Mouse (Mus musculus) frontal cortex, postnatal 14 days (tissue): ENCODE measurements at regions not wholly inside any gene's neighbourhood (a gene's known extent, or its start where the extent isn't known, plus 50 kb on each side); places are given as distances from the start of the nearest gene placed in this dataset.

Experiments
- DNase-seq, 2 experiments: peaks; one replicate each; pipeline ENCODE4 v3.0.0; 2022; ENCODE audit warnings: low spot score in 2 of 2

DNA sequence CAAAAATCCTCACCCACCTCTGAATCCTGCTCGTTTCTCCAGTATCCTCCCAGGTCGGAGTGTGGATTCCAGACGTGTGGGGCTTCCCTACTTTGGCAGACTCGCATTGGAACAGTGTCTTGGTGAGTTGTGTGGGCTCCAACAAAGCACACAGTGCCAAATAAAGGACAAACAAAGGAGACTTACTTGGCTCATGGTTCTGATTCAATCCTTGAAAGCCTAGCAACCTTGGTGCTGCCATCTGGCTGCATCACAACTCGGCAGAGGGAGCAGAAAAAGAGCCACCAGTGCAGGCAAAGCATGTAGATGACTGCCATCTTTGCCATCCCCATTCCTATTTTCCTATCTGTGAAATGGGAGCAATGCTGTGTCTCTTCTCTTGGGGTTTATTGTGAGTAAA, 64.0 kb downstream of the Il9r start:
- DNase-seq, result no peak

DNA sequence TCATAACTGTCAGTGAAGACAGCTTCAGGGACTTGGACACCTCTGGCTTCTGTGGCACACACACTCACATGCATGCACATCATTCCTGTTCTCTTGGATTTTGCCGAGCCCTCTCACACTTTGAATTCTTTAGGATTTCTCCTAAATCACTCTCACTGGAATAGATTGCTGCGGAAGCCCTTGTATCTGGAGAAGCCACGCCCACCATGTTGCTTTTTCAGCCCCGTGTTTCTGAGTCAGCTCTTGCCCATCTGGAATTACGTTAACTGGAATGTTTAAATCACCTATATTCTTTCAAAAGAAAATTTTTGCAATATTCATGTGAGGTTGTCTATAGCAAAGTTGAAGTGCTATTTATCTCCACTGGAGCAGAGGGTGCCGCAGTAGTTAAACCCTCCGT, 66.1 kb downstream of the Il9r start:
- DNase-seq, result no peak

DNA sequence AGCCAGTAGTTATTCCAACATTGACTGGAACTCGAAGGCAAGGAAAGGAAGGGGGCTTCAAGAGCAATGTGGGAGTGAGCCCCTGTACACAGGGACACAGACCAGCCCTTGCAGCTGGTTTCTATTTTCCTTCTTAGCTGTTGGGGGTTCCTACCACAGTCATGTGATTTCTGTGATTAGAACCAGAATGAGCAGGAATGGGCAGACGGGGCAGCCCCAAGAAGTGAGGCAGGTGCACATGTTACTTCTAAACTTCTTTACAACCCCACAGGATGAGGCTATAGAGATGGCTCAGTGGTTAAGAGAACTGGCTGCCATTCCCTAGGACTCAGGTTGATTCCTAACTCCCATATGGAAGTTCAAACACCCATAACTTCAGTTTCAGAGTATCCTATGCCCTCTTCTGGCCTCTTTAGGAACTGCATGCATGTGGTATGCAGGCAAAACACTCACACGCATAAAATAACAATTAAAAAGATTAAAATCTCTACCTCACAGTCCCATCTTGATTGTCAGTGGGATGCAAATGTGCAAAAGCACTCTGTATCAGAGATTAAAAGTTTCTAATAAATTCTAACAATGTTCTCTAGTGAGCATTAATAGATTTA, 68.0 kb downstream of the Il9r start:
- no peak for DNase-seq

DNA sequence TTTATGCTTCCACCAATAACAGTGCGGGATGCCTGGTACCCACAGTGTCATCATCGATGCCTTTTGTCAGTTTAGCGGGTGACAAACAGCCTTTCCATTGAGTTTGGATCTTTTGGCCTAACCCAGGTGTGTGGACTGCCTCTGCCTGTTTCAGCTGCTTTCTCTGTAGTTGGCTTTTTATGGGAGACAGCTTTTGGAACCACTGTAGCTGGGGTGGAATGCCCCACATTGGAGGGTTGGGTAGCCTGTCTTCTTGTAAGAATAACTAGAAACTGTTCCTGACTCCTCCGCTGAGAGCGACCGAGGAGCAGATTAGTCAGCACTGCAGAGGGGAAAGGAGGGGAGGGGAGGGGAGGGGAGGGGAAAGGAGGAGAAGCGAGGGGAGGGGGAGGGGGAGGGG, 71.5 kb downstream of the Il9r start:
- DNase-seq, result no peak

DNA sequence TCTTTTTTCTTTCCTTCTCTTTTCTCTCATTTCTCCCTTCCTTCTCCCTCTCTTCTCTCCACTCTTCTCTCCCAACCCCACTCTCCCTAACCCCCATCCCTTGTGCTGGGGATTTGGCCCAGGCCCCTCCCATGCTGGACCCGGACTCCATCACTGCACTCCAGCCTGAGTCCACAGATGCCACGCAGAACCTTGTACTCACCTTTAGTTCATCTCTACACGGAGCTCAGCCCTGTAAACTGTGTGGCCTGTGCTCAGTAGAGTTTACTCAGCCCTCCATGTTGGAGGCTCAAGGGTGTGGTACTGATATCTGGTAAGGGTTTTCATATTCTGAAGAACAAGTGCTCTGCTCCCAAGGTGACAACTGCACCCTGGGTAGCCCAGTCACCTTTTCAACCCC, 72.1 kb downstream of the Il9r start:
- DNase-seq, result no peak

DNA sequence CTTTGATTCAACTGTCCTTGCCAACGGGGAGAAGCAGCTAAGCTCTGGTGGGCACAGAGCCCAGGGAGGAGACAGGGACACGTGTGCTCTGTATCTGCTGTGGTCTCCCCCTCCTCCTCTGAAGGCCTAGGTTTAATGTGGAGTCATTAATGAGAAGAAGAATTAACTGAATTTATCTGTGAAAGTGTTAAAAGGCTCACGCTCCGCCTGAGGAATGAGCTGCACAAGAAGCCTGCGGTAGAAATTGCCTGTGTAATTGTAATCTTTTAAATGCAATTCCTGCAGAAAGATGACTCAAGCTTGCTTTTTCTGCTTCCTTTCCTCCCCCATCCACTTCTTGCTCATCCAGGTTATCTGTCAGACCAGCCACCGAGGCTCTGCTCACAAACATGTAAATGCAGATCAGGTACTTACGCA, 72.7 kb downstream of the Il9r start:
- DNase-seq, result no peak

DNA sequence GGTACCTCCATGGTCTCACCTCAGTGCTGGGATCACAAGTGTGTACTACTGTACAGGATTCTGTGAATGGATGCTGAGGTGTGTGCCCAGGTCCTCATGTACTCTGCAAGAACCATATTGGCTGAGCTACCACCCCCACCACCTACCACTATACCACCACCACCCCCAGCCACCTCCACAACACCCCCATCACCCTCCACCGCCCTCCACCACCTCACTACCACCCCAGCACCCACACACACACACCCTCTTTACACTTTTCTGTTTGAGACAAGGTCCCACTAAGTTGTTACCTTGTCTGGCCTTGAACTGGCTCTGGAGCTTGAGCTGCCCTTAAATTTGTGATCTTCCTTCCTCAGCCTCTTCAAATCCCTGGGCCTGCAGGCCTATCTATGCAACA, 73.3 kb downstream of the Il9r start:
- no peak for DNase-seq

DNA sequence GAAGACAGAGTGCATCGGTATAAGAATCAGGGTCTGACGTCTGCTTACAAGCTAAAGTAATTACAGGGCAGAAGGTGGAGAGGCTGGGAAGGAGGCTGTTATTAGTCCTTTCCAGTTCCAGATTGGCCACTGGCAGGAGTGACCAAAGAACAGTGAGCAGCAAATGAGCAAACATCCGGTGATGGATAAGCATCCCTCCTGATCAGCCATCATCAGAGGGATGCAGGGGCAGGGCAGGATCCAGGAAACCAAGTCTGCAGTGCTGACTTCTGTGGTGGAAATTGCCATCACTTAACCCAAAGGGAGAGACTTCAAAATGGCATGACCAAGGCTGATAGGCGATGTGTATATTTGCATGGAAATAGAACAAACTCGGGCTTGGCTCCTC, 73.8 kb downstream of the Il9r start:
- no peak for DNase-seq

DNA sequence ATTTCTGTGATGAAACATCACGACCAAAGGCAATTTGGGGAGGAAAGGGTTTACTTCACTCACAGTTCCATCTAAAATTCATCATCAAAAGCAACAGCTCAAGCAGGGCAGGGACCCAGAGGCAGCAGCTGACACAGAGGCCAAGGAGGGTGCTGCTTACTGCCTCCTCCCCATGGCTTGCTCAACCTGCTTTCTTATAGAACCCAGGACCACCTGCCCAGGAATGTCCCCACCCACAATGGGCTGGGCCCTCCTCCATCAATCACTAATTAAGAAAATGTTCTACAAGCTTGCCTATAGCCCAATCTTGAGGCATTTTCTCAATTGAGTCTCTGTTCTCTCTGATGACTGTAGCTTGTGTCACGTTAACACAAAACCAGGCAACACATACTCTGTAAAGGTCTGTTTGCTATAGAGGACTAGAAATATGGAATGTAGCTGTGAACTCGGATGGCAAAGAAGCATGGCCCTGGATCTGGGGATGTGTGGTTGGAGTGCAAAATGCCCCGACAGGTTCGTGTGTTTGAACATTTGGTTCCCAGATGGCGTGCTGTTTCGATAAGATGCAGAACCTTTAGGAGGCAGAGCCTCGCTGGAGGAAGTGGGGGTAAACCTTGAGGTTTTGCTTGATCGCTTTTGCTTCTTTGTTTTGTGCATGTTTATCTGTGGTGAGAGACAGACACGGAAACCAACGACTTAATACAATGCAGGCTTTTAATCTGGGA, 74.3 kb downstream of the Il9r start:
- DNase-seq, result no peak

DNA sequence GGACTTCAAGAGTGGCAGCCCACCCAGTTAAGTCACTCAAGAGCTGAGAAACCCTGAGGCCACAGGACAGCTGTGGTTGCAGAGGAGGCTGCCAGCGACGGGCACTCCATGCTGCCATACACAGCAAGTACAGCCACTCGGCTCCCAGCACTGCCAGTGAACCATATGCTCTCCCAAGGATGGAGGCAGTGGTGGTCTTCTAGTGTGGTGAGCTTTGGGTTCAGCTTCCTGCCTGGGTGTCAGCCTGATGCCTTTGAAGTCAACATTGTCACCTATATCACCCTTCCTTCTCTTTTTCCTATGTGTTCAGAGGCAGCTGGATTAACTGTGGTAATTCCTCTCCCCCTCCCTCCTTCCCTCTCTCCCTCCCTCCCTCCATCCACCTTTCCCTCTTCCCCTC, 79.5 kb downstream of the Il9r start:
- no peak for DNase-seq

DNA sequence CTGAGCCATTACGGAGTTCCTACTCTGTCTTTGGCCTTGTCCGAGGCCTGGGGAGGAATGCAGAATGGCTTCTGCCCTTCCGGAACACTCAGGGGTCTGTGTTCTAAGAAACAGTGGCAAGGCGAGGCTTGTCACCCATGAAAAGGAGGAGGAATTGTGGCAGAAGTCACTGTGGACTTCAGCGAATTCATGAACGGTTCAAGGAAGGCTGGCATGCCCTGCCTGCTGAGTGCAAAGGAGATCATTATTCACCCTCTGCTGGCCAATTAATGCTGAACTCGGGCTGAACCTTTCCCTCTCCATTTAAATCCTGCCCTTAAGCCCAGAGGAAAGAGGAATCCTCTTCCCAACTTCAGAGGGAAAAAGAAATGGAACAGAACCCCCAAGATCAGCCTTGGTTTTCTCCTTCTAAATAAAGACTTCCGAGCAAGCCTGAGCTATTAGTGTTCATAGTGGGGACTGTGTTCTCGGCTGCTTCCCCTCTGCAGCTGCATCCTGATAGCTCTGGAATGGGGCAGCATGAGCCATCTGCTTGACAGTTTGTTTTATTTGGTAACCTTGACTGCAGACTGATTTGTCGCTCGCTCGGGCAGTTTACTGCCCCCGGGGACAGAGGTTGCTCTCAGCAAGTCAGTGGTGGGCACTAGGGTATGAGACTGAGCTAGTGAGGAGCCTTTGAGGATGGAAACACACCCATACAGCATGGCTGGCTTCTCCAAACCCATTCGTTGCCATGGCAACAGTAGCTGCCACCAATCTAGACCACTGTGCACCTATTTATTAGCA, 81.0 kb downstream of the Il9r start:
- no peak for DNase-seq

DNA sequence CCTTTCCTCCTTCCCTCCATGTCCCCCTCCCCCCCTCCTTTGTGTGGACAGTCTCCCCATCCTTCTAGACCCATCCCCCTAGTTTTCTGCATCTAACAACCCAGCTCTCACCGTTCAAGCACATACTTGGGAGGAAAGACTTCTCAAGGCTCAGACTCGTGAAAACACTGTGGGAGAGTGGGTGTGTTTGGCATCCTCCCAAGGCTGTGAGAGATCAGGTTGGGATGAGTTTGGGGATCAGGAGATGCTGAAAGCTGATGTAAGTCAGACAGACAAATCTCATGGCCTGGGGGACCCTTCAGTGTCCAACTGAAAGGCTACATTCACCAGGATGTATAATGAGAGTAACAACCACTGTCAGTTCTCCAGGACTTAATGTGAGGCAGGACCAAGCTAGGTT, 82.1 kb downstream of the Il9r start:
- DNase-seq, result peak in 1 of 2 experiments; percentile 51

DNA sequence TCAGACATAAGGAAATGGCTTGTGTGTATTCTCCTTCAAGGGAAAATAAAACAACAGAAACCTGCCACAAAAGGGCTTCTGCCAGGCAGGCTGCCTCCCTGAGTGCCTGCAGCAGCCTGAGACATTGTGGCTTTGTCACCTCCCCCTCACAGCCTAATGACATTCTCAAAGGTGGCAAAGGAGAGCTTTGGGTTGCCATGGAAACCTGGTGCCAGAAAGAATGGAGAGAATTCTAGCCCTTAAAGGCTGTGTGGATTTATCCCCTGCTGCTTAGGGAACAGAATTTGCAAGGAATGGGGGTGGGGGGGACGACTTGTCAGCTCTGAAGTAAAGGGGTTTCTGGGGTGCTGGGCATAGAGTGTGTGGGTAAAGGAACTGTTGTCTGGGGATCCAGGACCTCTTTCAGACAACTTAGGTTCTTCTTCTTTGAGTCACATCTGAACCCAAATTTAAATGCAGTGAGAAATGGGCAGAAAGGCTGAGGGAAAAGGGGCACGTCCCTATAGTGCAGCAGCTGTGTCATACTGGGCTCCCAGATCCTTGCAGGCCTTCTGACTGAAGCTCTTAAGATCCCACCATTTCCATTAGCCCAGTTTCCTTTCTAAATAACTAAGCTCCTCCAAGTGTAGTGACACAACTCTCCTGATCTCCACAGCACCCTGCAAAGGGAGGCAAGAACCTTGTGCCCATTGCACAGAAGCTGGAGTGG, 86.8 kb downstream of the Il9r start:
- DNase-seq, result peak in 1 of 2 experiments; percentile 52

DNA sequence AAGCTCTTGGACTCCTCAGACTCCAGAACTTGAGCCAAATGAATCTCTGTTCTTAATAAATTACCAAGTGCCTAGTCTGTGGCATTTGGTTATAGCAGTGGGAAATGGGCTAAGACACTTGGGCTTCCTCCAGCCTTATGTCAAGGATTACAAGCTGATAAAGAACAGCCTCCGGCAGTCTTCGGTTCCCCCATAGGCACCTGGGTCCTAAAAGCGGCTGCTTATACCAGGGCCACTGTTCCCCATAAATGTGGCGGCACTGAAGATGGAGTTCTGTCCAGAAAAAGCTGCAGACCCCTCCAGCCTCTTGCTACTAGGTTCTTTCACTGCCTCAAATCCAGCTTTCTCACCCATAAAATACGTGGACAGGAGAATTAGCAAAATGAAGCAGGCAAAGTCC, 87.6 kb downstream of the Il9r start:
- no peak for DNase-seq

DNA sequence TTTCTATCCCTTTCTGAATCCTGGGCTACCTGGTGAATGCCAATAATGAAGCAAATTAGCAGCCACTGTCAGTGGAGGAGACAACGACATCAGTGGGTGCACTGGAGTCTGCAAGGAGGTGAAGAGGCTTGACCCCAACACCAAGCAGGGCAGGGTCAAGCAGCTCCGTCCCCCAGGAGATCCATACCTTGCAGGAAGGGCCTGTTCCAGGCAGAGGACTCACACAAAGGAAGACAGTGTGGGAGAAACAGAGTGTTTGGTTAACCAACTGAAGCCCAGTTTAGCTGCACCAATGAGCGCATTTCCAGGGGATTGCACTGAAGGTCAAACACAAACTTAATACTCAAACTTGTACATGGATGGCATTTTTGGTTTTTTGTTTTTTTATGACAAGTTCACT, 88.2 kb downstream of the Il9r start:
- DNase-seq, result no peak

DNA sequence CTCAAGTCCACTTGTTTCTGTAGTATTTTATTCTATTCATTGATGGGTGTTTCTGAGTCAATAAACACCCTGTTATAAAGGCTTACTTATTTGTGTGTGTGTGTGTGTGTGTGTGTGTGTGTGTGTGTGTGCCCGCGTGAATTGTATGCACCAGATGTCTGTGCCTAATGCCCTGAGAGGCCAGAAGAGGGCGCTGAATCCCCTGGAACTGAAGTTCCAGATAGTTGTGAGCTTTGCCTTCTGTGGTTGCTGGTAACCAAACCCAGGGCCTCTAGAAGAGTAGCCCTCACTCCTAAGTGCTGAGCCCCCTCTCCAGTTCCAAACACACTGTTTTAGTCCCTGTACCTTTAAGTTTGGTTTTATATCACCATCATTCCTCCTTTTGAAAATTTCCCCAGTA, 90.2 kb downstream of the Il9r start:
- no peak for DNase-seq
